Mouse (Mus musculus) spleen, postnatal 0 days (tissue): Measurements from ENCODE around the gene Barhl2. TPM values are rescaled to one million over a fixed set of nuclear protein-coding genes. Genes with fewer than 3 reads are reported as not detected.

Experiments used
- polyA plus RNA-seq: library from polyadenylated mRNA; unstranded; fragments of >200 nt; fragmentation: Nextera tagmentation; extraction: Ambion mirVana; gene quantifications from 2 replicates; pipeline ENCODE4 v1.2.1, GENCODE M21; 2015

Gene Barhl2
- polyA plus RNA-seq, result not detected in 2 replicates

DNA sequence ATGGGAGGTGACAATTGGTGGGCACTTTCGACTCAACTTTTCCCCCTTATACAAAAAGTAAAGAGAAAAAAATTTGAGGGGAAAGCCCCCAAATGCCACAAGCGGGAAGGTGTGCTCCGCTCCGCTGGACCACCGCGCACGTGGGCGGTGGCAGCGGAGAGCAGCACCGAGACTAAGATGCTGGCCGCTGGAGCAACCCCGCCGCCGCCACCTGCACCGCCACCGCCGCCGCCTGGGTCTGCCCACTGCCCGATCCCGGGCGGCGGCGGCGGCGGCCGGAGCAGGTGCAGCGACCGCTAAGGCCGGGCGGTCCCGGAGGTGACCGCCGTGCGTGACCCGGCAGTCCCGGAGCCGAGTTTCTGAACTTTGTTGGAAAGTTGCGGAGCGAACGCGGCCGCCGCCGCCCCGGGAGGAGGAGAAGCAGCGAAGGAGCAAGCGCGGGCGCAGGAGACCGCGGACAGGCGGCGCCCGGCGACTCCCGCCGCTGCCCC lies at the start of gene Barhl2:
Gene Barhl2 (minus strand): TSS at position 181 of the 491 bp plus-strand sequence.

Other genes starting within 250 kb of the Barhl2 start
- not detected in 2 replicates for gene Gm17304, start 150.9 kb upstream of the Barhl2 start, polyA plus RNA-seq
- gene Zfp644, start 239.1 kb upstream of the Barhl2 start, polyA plus RNA-seq, result 42.4 and 47.2 TPM in 2 replicates